Mouse (Mus musculus) midbrain, postnatal 0 days (tissue): ENCODE data around the gene Adgrl3. TPM values are rescaled to one million over a fixed set of nuclear protein-coding genes. Genes with fewer than 3 reads are reported as not detected.
A peak's percentile ranks its signal among the peaks of the same experiment; 100 is the strongest.

Experiments used
- ATAC-seq: fragments of 200-750 bp; cut with Nextera tagmentation; 2 replicates; pipeline ENCODE4 v1.8.0; 2017; ENCODE audit warnings: moderate number of reproducible peaks, mild to moderate bottlenecking, moderate TSS enrichment, moderate library complexity; ENCODE audit not compliant: low FRiP score
- DNase-seq: peaks from one replicate; pipeline ENCODE4 v3.0.0-alpha.2; 2015; ENCODE audit warnings: low spot score
- H3K27ac ChIP-seq: fragments of 300-500 bp; sonication (generic); 2 replicates; pipeline ENCODE4 v1.5.1; 2014; ENCODE audit warnings: low read depth, mild to moderate bottlenecking, low read length, mixed read lengths
- H3K27me3 ChIP-seq: fragments of 300-500 bp; sonication (generic); 2 replicates; pipeline ENCODE4 v1.6.1; 2014; ENCODE audit warnings: low read length, control low read depth, mixed read lengths; ENCODE audit not compliant: insufficient read depth
- H3K36me3 ChIP-seq: fragments of 300-500 bp; sonication (generic); 2 replicates; pipeline ENCODE4 v1.6.1; 2014; ENCODE audit warnings: low read length, control low read depth, mixed read lengths; ENCODE audit not compliant: insufficient read depth
- H3K4me1 ChIP-seq: fragments of 300-500 bp; sonication (generic); 2 replicates; pipeline ENCODE4 v1.6.1; 2014; ENCODE audit warnings: mild to moderate bottlenecking, control low read depth, antibody characterized with exemption, low read length, mixed read lengths; ENCODE audit not compliant: insufficient read depth
- H3K4me2 ChIP-seq: fragments of 300-500 bp; sonication (generic); 2 replicates; pipeline ENCODE4 v1.6.1; 2014; ENCODE audit warnings: low read depth, mild to moderate bottlenecking, low read length, mixed read lengths; ENCODE audit not compliant: poor library complexity, severe bottlenecking
- H3K4me3 ChIP-seq: fragments of 300-500 bp; sonication (generic); 2 replicates; pipeline ENCODE4 v1.5.1; 2014; ENCODE audit warnings: low read depth, mild to moderate bottlenecking, low read length, moderate library complexity
- H3K9ac ChIP-seq: fragments of 300-500 bp; sonication (generic); replicated peaks from 2 replicates; pipeline ENCODE4 v1.6.1; 2014; ENCODE audit warnings: mild to moderate bottlenecking, low read length, moderate library complexity, mixed read lengths; ENCODE audit not compliant: poor library complexity, severe bottlenecking
- H3K9me3 ChIP-seq: fragments of 300-500 bp; sonication (generic); 2 replicates; pipeline ENCODE4 v1.6.1; 2016; ENCODE audit warnings: low read length, control low read depth
- CTCF ChIP-seq: IDR thresholded peaks from 2 replicates; pipeline ENCODE4 v1.5.1; 2016; ENCODE audit warnings: antibody characterized with exemption, mild to moderate bottlenecking
- WGBS: fragments of 180-500 bp; shearing (Covaris S2); extraction: QIAGEN DNeasy Blood & Tissue Kit; methylation state at CpG from one replicate; pipeline ENCODE4 v1.1.7; 2014; 5-methylcytosine and 5-hydroxymethylcytosine counted together
- polyA plus RNA-seq: library from polyadenylated mRNA; unstranded; fragments of >200 nt; fragmentation: Nextera tagmentation; extraction: Ambion mirVana; gene quantifications from 2 replicates; pipeline ENCODE4 v1.2.1, GENCODE M21; 2015
- total RNA-seq: library from RNA; depleted of rRNA; stranded (reverse); fragments of >200 nt; gene quantifications from 2 replicates; pipeline ENCODE4 v1.2.3, GENCODE M21; 2014

Gene Adgrl3
- total and polyA plus RNA-seq, 2 experiments from 2014 or later: 57.2 to 338 TPM

DNA sequence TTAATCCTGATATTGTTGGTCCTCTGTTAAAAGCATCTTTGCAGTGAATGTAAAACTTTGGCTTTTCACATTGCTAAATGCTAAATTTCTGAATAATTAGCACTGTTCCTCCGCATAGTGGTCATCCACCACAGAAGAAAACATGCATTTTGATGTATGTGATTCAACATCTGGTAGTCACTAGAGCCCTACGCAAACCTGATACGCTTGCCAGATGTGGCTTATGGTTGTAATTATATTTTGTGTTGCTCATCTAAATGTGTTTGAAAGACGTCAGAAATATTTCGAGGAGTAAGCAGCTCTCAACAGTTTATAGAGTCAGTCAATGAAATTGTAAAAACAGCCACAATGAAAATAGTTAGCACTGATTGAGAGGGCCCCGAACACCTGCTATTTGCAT lies 204.5 kb downstream of the Adgrl3 start:
- no peaks in the 10 kb centered on the region for H3K9me3 ChIP-seq
- H3K9ac ChIP-seq: no peak overlapping the region
- DNase-seq (no peak), ATAC-seq (no peak)
- H3K27ac ChIP-seq: no peak overlapping the region
- no peaks in the 10 kb centered on the region for H3K36me3 ChIP-seq
- TF ChIP-seq CTCF: no peak
- no peaks in the 10 kb centered on the region for H3K4me1 ChIP-seq
- no peak overlapping the region for H3K4me3 ChIP-seq
- no peaks in the 10 kb centered on the region for H3K27me3 ChIP-seq
- whole genome bisulfite sequencing: 88% methylated on average over 6 of the region's 6 CpGs
- no peak overlapping the region for H3K4me2 ChIP-seq

DNA sequence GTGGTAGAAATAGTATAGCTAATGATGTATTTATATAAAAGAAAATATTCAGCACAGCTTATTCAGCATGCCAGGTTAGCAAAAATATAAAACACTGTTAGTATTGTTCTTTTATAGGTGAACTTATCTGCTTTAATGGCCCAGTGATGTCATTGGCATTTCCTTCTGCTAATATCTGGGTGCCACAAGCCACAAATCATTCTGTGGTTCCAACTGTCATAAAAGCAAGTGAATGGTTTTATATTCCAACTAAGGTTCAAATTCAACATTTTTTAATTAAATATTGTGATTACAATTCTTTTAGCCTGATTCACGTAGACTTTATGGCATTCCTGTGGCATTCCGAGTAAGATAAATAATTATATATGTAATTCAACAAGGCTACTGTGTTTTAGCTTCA lies 205.5 kb downstream of the Adgrl3 start:
- Histone ChIP-seq H3K4me1 (no peaks in the 10 kb centered on the region), H3K9me3 (no peaks in the 10 kb centered on the region), H3K4me3 (no peak overlapping the region), H3K27ac (no peak overlapping the region), H3K36me3 (no peaks in the 10 kb centered on the region), H3K27me3 (no peaks in the 10 kb centered on the region), H3K4me2 (no peak overlapping the region), H3K9ac (no peak overlapping the region)
- TF ChIP-seq CTCF: no peak
- DNase-seq (no peak), ATAC-seq (no peak)
- WGBS: 97% methylated on average over 2 of the region's 2 CpGs

DNA sequence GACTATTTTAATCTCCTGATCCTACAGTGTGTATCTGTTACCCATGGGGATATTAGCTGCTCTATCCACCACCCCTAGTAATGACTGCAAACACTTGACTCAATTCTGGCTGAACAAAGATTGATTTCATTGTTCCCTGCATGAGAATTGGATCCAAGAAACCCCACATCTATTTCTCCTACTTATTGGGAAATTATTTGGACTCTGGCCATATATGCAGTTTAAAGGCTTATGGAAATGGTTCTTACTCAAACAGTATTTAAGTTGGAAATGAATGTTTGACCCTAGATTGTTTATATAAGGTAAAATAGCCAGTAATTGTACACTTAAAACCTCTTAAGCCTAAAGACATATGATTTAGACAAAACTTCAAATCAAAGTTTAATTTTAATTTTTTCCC lies 207.3 kb downstream of the Adgrl3 start:
- H3K27me3 ChIP-seq: no peaks in the 10 kb centered on the region
- no peaks in the 10 kb centered on the region for H3K9me3 ChIP-seq
- H3K27ac ChIP-seq: no peak overlapping the region
- no peak overlapping the region for H3K9ac ChIP-seq
- H3K4me3 ChIP-seq: no peak overlapping the region
- no peaks in the 10 kb centered on the region for H3K36me3 ChIP-seq
- H3K4me2 ChIP-seq: no peak overlapping the region
- DNase-seq: no peak
- no peaks in the 10 kb centered on the region for H3K4me1 ChIP-seq
- no peak for ATAC-seq
- TF ChIP-seq CTCF: no peak

DNA sequence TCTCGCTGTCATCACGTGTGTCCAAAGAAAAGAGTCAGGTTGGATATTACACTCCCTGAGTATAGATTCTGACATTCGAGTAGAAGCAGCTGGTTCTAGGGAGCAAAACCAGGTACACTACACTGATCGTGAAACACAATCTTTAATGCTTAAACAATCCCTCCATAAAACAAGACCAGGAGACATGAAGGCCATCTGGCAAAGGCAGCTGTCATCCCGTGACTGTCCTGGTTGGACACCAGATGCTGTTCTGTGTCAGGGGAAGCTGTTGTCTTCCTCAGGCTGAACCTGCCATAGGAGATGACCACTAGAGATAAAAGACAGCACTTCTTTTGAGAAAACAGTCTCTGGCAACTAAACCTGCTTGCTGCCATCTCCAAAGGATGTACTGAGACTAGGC lies 228.8 kb downstream of the Adgrl3 start:
- Histone ChIP-seq H3K4me3 (no peak overlapping the region), H3K27me3 (no peaks in the 10 kb centered on the region), H3K9me3 (no peaks in the 10 kb centered on the region), H3K9ac (no peak overlapping the region), H3K4me2 (no peak overlapping the region), H3K4me1 (no peaks in the 10 kb centered on the region), H3K36me3 (no peaks in the 10 kb centered on the region), H3K27ac (no peak overlapping the region)
- ATAC-seq (no peak), DNase-seq (peak; percentile 47)
- TF ChIP-seq CTCF: no peak
- WGBS: 86% methylated on average over 5 of the region's 5 CpGs

DNA sequence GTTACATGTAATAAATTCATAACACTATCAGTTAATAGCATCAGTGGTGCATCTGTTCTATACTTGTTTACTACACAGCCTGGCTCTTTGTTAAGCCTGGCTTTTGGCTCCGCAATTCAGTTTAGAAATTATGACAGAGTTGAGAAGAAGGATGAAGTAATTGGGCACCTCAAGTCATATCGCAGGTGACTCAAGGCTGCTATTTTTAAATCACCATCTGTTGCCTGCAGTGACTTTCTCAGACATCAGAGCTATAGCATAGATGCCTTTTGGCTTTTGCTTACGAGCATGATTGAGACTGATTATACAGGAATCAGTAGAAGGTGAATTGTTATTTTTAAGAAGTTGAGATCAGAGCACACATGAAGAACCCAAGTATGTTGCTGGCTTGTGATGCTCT lies 236.2 kb downstream of the Adgrl3 start:
- Histone ChIP-seq H3K4me3 (no peak overlapping the region), H3K27me3 (no peaks in the 10 kb centered on the region), H3K9ac (no peak overlapping the region), H3K36me3 (no peaks in the 10 kb centered on the region), H3K27ac (no peak overlapping the region), H3K4me2 (no peak overlapping the region), H3K4me1 (no peaks in the 10 kb centered on the region), H3K9me3 (no peaks in the 10 kb centered on the region)
- no peak for ATAC-seq
- TF ChIP-seq CTCF: no peak
- 91% methylated on average over 3 of the region's 3 CpGs for WGBS
- DNase-seq: no peak

DNA sequence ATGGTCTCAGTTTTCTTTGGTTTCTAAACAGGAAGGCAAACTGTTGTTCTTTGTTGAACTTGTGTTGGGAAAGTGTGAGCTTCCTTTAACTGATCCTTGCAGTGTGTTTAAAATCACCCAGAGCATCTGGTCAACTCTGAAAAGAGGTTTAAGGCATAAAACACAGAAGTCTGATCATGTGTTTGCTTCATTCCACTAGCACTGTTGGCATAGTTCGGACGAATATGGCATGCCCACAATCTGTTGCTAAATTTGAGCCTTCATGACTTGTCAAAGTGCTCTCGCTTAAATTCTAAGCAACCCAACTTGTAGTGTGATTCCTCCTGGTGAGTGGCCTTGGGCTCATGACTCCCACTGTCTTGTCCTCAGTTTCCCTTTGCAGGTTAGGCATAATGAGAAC lies 249.8 kb downstream of the Adgrl3 start:
- 97% methylated on average over 3 of the region's 3 CpGs for WGBS
- no peak for TF ChIP-seq CTCF

More for the DNA sequence above, 249.8 kb downstream of the Adgrl3 start:
- Histone ChIP-seq H3K4me2 (no peak overlapping the region), H3K27ac (no peak overlapping the region), H3K9ac (no peak overlapping the region), H3K36me3 (no peaks in the 10 kb centered on the region), H3K27me3 (no peaks in the 10 kb centered on the region), H3K4me3 (no peak overlapping the region), H3K4me1 (no peaks in the 10 kb centered on the region), H3K9me3 (no peaks in the 10 kb centered on the region)
- ATAC-seq (no peak), DNase-seq (no peak)
